Mouse (Mus musculus) midbrain, embryonic 11.5 days (tissue): ENCODE results near the gene Slc25a22. TPM values are rescaled to one million over a fixed set of nuclear protein-coding genes. Genes with fewer than 3 reads are reported as not detected.
"Not testable (repeated sequence)": the region's sequence is repeated elsewhere in the genome, so short reads cannot be mapped to it uniquely, and the experiment has no call there.

Experiments
- ATAC-seq: fragments of 200-750 bp; cut with Nextera tagmentation; 2 replicates; pipeline ENCODE4 v1.8.0; 2017; ENCODE audit warnings: moderate TSS enrichment, moderate library complexity; ENCODE audit not compliant: low FRiP score
- DNase-seq: peaks from one replicate; pipeline ENCODE4 v3.0.0; 2015; ENCODE audit warnings: low spot score; ENCODE audit errors: missing footprints
- H3K27ac ChIP-seq: fragments of 300-500 bp; sonication (generic); 2 replicates; pipeline ENCODE4 v1.5.1; 2014; ENCODE audit warnings: low read depth, low read length
- H3K27me3 ChIP-seq: fragments of 300-500 bp; sonication (generic); 2 replicates; pipeline ENCODE4 v1.6.1; 2014; ENCODE audit warnings: mild to moderate bottlenecking, low read length, moderate library complexity, mixed read lengths; ENCODE audit not compliant: control insufficient read depth, insufficient read depth
- H3K36me3 ChIP-seq: fragments of 300-500 bp; sonication (generic); 2 replicates; pipeline ENCODE4 v1.6.1; 2014; ENCODE audit warnings: mild to moderate bottlenecking, low read length, moderate library complexity, mixed read lengths; ENCODE audit not compliant: control insufficient read depth, insufficient read depth
- H3K4me1 ChIP-seq: fragments of 300-500 bp; sonication (generic); 2 replicates; pipeline ENCODE4 v1.6.1; 2014; ENCODE audit warnings: low read length; ENCODE audit not compliant: control insufficient read depth, insufficient read depth
- H3K4me2 ChIP-seq: fragments of 300-500 bp; sonication (generic); 2 replicates; pipeline ENCODE4 v1.6.1; 2014; ENCODE audit warnings: mild to moderate bottlenecking, moderate library complexity
- H3K4me3 ChIP-seq: fragments of 300-500 bp; sonication (generic); 2 replicates; pipeline ENCODE4 v1.5.1; 2014; ENCODE audit warnings: low read depth, low read length
- H3K9ac ChIP-seq: fragments of 300-500 bp; sonication (generic); 2 replicates; pipeline ENCODE4 v1.6.1; 2014; ENCODE audit warnings: low read length
- H3K9me3 ChIP-seq: fragments of 300-500 bp; sonication (generic); 2 replicates; pipeline ENCODE4 v1.6.1; 2016; ENCODE audit warnings: low read length; ENCODE audit not compliant: control insufficient read depth
- whole genome bisulfite sequencing: fragments of 180-500 bp; shearing (Covaris S2); extraction: QIAGEN DNeasy Blood & Tissue Kit; methylation state at CpG from one replicate; pipeline ENCODE4 v1.1.7; 2014; 5-methylcytosine and 5-hydroxymethylcytosine counted together
- polyA plus RNA-seq: library from polyadenylated mRNA; unstranded; fragments of >200 nt; fragmentation: Nextera tagmentation; extraction: Ambion mirVana; gene quantifications from 2 replicates; pipeline ENCODE4 v1.2.1, GENCODE M21; 2014

Slc25a22 gene
- polyA plus RNA-seq, 1 experiment from 2014 or later: 31.9 TPM

DNA sequence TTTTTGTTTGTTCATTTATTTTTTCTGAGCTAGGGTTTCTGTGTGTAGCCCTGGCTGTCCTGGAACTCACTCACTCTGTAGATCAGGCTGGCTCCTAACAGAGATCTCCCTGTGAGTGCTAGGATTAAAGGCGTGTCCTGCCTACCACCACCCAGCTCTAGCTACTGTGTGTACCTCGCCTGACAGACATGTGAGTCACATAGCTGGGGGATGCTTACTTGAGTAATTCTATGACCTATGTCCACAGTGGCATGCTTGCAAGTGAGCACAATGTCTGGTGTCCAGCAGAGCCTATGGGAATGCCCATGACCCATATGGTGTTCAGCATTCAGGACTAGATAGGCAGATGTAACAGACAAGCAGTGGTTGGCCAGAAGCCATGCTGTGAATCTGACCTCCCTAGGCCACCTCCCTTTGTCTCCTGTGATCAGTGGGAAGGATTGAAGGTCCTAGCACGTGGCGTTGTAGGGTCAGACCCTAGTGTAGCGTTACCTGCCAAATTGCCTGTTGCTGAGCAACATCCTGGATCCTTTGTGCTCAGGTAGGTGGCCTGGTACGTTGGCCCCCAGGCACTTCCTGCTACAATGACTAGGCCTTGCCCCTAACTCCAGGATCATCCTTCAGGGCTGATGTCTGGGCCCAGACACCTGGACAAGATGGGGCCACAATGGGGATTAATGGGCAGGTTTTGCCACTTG is 21.4 kb downstream of the Slc25a22 start:
- H3K4me1 ChIP-seq: peaks cover 10% of the 10 kb centered on the region
- H3K27ac ChIP-seq: no peak overlapping the region
- H3K4me2 ChIP-seq: no peak overlapping the region
- no peaks in the 10 kb centered on the region for H3K9me3 ChIP-seq
- no peaks in the 10 kb centered on the region for H3K36me3 ChIP-seq
- ATAC-seq: no peak
- H3K4me3 ChIP-seq: no peak overlapping the region
- H3K27me3 ChIP-seq: no peaks in the 10 kb centered on the region
- WGBS: 77% methylated on average over 6 of the region's 6 CpGs
- no peak for DNase-seq
- H3K9ac ChIP-seq: no peak overlapping the region

GRCm38 (mm10) chr7:141413809-141414584 is 23.7 kb downstream of the Slc25a22 start, which contains the start of gene Gatd1:
Gene Gatd1, minus strand, starts transcription at chr7:141414136.
- H3K27me3 ChIP-seq: no peaks in the 10 kb centered on the region
- H3K9ac ChIP-seq: peak within 1 kb of the TSS; percentile 93
- WGBS: under 1% methylated on average over 53 of the region's 56 CpGs

GRCm38 (mm10) chr7:141413331-141413730 is 24.4 kb downstream of the Slc25a22 start:
- Histone ChIP-seq H3K4me1 (peaks cover 10% of the 10 kb centered on the region), H3K9me3 (no peaks in the 10 kb centered on the region), H3K4me2 (peak overlapping the region; percentile 75), H3K4me3 (peak overlapping the region; percentile 72), H3K9ac (peak overlapping the region; percentile 93), H3K27me3 (no peaks in the 10 kb centered on the region), H3K27ac (peak overlapping the region; percentile 77), H3K36me3 (peaks cover 5% of the 10 kb centered on the region; the same call in 1 of the 2 replicates)
- ATAC-seq (peak; percentile 28), DNase-seq (no peak)
- WGBS: 4% methylated on average over 16 of the region's 16 CpGs

More at GRCm38 (mm10) chr7:141413809-141414584, 23.7 kb downstream of the Slc25a22 start, which contains the start of gene Gatd1:
- Histone ChIP-seq H3K27ac (peak within 1 kb of the TSS; percentile 77), H3K4me3 (peak within 1 kb of the TSS; percentile 72), H3K36me3 (peaks cover 5% of the 10 kb centered on the region; the same call in 1 of the 2 replicates), H3K9me3 (no peaks in the 10 kb centered on the region), H3K4me2 (peak within 1 kb of the TSS; percentile 75), H3K4me1 (peaks cover 10% of the 10 kb centered on the region)
- peak; percentile 100 for DNase-seq
- ATAC-seq: peak; percentile 91

DNA sequence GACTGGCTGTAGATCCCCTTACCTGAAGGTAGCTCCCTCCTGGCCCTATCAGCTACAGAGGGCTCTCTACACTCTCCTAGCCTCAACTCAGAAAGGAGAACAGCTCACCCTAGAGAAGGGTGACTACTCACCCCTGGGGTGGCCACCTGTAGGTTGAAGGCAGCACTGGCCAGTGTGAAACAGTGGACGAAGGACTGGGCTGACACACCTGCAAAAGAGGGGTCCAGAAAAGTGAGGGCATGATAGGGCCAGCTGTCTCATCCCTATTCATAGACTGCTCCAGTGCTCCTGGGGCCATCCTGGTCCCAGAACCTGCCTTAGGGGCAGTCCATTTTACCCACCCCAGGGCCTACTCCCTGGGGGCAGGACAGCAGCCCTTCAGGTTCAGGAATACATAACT is 26.0 kb downstream of the Slc25a22 start:
- Histone ChIP-seq H3K36me3 (peaks cover 5% of the 10 kb centered on the region; the same call in 1 of the 2 replicates), H3K4me1 (peaks cover 10% of the 10 kb centered on the region), H3K4me3 (no peak overlapping the region), H3K4me2 (no peak overlapping the region), H3K9ac (no peak overlapping the region), H3K9me3 (no peaks in the 10 kb centered on the region), H3K27ac (no peak overlapping the region), H3K27me3 (no peaks in the 10 kb centered on the region)
- 94% methylated on average over 1 of the region's 1 CpGs for WGBS
- DNase-seq (no peak), ATAC-seq (no peak)

- Histone ChIP-seq H3K4me3 (no peak overlapping the region), H3K9me3 (no peaks in the 10 kb centered on the region), H3K27ac (no peak overlapping the region), H3K9ac (no peak overlapping the region), H3K36me3 (peaks cover 5% of the 10 kb centered on the region; the same call in 1 of the 2 replicates), H3K27me3 (no peaks in the 10 kb centered on the region), H3K4me1 (peaks cover 10% of the 10 kb centered on the region), H3K4me2 (no peak overlapping the region)
- DNase-seq: no peak
- 90% methylated on average over 8 of the region's 8 CpGs for WGBS
- no peak for ATAC-seq
Measured at GRCm38 (mm10) chr7:141410631-141411030, 27.1 kb downstream of the Slc25a22 start.

GRCm38 (mm10) chr7:141408833-141409232 is 28.9 kb downstream of the Slc25a22 start:
- H3K4me1 ChIP-seq: peaks cover 5% of the 10 kb centered on the region
- ATAC-seq (peak; percentile 57), DNase-seq (peak; percentile 97)
- WGBS: 12% methylated on average over 11 of the region's 11 CpGs
- H3K27me3 ChIP-seq: no peaks in the 10 kb centered on the region
- H3K27ac ChIP-seq: no peak overlapping the region
- H3K4me3 ChIP-seq: no peak overlapping the region
- H3K36me3 ChIP-seq: peaks cover 5% of the 10 kb centered on the region; the same call in 1 of the 2 replicates
- no peaks in the 10 kb centered on the region for H3K9me3 ChIP-seq
- no peak overlapping the region for H3K4me2 ChIP-seq
- no peak overlapping the region for H3K9ac ChIP-seq

- not testable (repeated sequence) for H3K9ac ChIP-seq, H3K27me3 ChIP-seq, H3K4me3 ChIP-seq, ATAC-seq, H3K9me3 ChIP-seq, H3K27ac ChIP-seq, H3K4me2 ChIP-seq, H3K4me1 ChIP-seq, DNase-seq, H3K36me3 ChIP-seq
- 97% methylated on average over 7 of the region's 7 CpGs for WGBS
Measured at GRCm38 (mm10) chr7:141407670-141408069, 30.0 kb downstream of the Slc25a22 start.

GRCm38 (mm10) chr7:141405466-141405865 is 32.2 kb downstream of the Slc25a22 start:
- Histone ChIP-seq H3K36me3 (peaks cover 14% of the 10 kb centered on the region), H3K9ac (no peak overlapping the region), H3K9me3 (no peaks in the 10 kb centered on the region), H3K4me1 (no peaks in the 10 kb centered on the region), H3K27ac (no peak overlapping the region), H3K4me2 (no peak overlapping the region), H3K27me3 (no peaks in the 10 kb centered on the region), H3K4me3 (no peak overlapping the region)
- ATAC-seq (no peak), DNase-seq (no peak)
- WGBS: 81% methylated on average over 4 of the region's 4 CpGs

- Histone ChIP-seq H3K4me1 (no peaks in the 10 kb centered on the region), H3K9ac (no peak overlapping the region)
- peak; percentile 54; the same call in 1 of the 2 replicates for ATAC-seq
Measured at GRCm38 (mm10) chr7:141403305-141403704, 34.4 kb downstream of the Slc25a22 start.

More at GRCm38 (mm10) chr7:141403305-141403704, 34.4 kb downstream of the Slc25a22 start:
- DNase-seq: peak; percentile 88
- H3K27ac ChIP-seq: no peak overlapping the region
- 55% methylated on average over 5 of the region's 5 CpGs for WGBS
- no peak overlapping the region for H3K4me2 ChIP-seq
- H3K4me3 ChIP-seq: no peak overlapping the region
- peaks cover 16% of the 10 kb centered on the region for H3K36me3 ChIP-seq
- H3K9me3 ChIP-seq: no peaks in the 10 kb centered on the region
- H3K27me3 ChIP-seq: no peaks in the 10 kb centered on the region
